Mouse (Mus musculus) adipocyte (in vitro differentiated cells): ENCODE measurements around the gene H2-Q10.
A peak's percentile ranks its signal among the peaks of the same experiment; 100 is the strongest.
"Not testable (repeated sequence)": the region's sequence is repeated elsewhere in the genome, so short reads cannot be mapped to it uniquely, and the experiment has no call there.

Source experiments
- DNase-seq: peaks from one replicate; pipeline ENCODE4 v3.0.0-alpha.2; 2016; ENCODE audit warnings: low spot score

H2-Q10 gene

DNA sequence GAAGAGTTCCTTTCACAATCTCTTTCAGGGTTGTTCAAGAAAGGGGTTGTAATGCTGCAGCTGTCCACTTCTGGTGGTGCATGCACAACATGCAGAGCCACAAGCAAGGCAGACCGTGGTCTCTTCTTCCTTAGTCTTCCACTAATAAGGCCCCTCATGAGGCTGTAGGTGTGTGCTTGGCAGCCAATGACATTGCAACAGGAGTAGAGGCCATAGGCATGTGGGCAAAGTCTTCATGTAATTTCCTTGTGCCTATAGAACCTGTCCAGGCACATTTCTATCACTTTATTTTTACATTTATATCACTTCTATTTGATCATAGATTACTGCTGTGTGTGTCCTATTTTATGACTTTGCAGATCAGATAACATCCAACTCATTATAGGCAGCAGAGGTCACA is 11.6 kb upstream of the H2-Q10 start:
- DNase-seq, result not testable (repeated sequence)

- not testable (repeated sequence) for DNase-seq
Measured at GRCm38 (mm10) chr17:35460513-35461341, 9.2 kb upstream of the H2-Q10 start.

- DNase-seq, result not testable (repeated sequence)
Measured at GRCm38 (mm10) chr17:35465651-35466050, 4.2 kb upstream of the H2-Q10 start.

- not testable (repeated sequence) for DNase-seq
Measured at GRCm38 (mm10) chr17:35468936-35469335, 953 bp upstream of the H2-Q10 start.

DNA sequence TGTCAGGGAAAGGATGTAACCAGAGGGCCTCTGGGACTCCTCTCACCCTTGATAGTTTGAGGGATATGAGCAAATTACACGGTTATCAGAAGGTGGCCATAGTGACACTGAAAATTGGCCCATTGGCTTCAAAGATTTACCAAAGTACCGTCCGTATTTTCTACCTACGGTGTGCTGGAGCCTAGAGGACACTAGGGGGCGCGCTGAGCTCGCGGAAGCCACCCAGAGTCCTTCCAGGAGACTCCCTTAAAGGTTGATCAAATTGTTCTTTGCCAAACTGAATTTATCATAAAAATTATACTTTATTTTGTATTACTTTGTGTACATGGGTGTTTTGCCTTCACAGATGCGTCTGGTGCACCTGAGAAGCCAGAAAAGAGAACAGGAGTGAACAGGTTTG is 14.2 kb downstream of the H2-Q10 start:
- DNase-seq, result peak; percentile 65

GRCm38 (mm10) chr17:35485702-35486101 is 15.8 kb downstream of the H2-Q10 start:
- DNase-seq, result no peak

- DNase-seq, result no peak
Measured at GRCm38 (mm10) chr17:35486726-35487125, 16.8 kb downstream of the H2-Q10 start.

GRCm38 (mm10) chr17:35488041-35488440 is 18.2 kb downstream of the H2-Q10 start:
- no peak for DNase-seq

DNA sequence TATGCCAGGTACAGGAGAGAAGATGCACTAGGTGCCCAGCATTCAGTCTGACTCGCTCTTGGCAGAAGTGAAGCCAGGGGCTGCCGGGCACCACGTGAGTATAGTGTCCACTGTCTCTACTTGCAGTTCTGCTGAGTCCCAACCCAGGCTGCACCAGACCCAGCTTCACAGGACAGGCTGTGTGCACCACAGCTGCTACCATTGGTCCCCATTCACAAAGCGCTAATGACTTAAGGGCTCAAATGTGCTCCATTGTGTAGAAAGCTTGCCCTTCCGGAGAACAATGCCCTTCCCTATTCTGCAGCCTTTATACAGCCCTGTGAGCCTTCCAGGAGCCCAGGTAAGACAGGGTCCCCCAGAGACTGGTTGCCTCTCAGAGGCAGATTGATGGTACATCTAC is 20.4 kb downstream of the H2-Q10 start:
- no peak for DNase-seq

DNA sequence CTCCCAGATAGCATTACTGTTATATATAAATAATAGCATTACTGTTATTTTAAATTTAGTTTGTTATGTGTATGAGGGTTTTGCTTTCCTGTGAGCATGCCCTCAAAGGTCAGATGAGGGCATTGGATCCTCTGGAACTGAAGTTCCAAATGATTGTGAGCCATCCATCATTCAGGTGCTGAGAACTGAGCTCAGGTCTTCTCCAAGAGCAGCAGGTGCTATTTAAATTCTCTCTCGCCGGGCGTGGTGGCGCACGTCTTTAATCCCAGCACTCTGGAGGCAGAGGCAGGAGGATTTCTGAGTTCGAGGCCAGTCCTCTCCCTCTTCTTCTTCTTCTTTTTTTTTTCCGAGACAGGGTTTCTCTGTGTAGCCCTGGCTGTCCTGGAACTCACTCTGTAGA is 27.2 kb downstream of the H2-Q10 start:
- DNase-seq, result no peak

DNA sequence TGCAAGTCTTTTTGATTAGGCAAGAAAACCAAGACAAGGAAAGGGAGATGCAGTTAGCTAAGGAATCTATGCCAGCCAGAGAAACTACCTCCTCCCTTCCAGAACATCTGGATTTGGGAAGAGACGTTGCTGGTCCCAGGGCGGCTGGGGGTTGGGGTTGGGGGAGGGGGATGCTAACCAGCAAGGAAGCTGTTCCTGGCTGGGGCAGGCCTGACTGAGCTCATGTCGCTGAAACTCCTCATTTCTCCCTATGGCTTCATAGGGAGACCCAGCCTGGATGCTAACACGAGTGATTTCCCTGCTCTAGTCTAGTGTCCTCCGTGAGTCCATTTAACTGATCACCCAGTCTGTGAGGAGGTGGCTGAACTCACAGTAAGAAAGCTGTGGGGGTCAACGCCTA is 32.3 kb downstream of the H2-Q10 start:
- DNase-seq, result no peak

DNA sequence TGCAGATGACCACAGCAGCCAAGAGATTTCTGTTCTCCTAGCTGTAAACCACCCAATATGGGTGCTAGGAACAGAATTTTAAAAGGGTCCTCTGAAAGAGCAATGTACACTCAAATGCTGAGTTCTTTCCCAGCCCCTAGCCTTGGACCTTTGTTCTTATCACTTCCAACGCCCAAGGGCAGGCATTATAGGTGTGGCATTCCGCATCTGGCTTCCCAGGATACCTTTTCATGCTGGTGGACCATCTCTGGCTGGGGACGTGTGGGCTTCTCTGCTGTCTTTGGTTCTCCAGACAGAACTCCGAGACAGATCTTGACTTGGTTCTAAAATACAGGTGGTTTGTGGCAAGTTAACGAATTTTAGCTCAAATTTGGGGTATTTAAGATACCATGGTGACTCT is 32.9 kb downstream of the H2-Q10 start:
- no peak for DNase-seq

DNA sequence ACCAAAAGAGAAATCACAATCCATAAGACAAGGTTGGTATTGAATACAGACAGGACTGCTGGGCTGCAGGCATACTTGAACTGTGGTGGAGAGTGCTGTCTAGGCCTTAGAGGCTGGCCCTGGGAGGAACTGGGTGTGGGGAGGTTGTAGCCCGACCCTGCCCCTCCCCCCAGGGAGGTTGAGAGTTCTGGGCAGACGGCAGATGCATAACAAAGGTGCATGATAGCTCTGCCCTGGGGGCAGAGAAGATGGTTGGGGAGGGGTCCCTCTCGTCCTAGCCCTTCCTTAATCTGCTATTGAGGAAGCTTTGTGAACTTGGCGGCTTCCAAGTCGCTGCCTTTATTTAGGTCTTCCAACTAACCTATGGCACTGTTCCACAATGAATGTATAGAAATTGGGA is 34.0 kb downstream of the H2-Q10 start:
- DNase-seq, result no peak

DNA sequence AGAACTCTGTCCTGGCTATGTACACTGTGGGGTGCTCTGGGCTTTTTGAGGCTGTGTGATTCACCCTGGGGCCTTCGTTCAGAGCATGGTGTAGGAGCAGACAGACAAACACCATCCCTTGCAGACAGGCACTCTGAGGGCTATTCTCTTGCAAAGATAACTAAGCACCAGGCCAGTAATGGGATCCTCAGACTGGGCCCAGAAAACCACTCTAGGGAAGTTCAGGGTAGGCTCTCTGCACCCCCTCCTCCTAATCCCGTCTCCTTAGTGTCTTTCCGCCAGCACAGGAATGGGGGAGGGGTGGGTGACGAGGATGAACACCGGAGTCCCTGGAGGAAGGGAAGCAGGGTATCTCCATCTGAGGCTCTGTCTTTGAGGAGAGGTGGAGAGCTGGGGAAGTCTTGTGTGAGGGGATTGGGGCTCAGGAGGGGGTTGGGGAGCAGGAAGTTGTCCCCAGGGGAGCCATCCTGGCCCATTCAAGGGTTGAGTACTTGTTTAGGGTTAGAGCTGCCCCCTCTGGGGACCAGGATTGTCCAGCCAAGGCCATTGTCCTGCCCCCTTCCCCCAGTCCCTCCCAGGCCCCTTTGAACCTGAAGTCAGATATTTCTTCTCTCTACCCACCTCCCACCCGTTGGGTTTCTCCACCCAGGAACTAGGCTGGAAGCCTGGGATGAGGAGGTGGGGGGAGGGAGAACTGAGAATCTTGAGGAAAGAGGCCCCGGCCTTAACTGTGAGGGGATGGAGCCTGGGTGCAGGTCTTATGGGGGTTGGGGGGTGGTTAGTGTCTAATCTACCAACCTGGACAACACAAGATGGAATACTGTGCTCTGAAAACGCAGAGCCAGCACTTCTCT is 35.0 kb downstream of the H2-Q10 start:
- no peak for DNase-seq

- no peak for DNase-seq
Measured at GRCm38 (mm10) chr17:35505776-35506175, 35.9 kb downstream of the H2-Q10 start, which contains the start of gene Pou5f1. Gene Pou5f1 (plus strand): TSS chr17:35506018.

GRCm38 (mm10) chr17:35506881-35507280 is 37.0 kb downstream of the H2-Q10 start:
- DNase-seq, result no peak

DNA sequence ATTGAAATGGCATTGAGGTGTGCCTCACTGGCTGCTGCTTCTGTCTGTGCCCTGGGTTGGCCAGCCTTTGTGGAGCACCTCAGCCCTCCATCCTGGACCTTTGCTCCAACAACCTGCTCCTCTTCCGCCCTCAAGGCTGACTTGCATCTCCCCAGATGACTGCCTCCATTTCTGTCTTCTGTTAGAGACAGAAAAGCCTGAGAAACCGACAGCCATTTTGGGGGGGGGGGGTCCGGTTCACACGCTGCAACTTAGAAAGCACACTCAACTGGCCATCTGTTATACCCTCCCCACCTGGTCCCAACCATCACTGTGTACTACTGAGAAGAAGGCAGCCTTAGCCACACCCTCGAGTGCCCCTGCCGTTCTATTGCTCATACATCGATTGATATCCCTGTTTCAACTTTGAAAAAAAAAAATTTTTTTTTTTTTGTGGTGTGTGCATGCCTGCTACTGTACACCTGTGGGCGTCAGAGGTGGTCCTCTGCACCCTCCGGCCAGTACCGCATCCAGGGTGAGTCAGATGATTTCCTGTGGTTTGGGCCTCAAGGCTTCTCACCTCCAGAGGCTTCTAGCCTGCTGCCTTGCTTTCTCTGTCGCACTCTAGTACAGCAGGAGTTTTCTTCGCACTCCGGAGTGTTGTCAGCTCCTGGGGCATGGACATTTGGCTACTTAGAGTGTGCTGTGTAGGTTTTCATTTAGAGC is 37.8 kb downstream of the H2-Q10 start:
- no peak for DNase-seq

- not testable (repeated sequence) for DNase-seq
Measured at GRCm38 (mm10) chr17:35508279-35508678, 38.4 kb downstream of the H2-Q10 start.

DNA sequence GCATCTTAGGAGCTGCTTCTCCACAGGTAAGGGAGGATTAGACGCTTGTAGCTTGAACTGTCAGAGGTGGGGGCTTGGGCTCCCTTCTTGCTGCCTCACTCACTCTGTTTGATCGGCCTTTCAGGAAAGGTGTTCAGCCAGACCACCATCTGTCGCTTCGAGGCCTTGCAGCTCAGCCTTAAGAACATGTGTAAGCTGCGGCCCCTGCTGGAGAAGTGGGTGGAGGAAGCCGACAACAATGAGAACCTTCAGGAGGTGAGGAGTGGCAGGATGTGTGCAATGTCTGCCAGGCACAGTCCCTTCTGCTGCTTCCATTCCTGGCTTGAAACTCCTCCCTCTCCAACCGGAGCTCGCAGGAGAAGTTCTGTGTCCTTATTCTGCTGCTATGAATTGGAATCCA is 39.4 kb downstream of the H2-Q10 start:
- no peak for DNase-seq

DNA sequence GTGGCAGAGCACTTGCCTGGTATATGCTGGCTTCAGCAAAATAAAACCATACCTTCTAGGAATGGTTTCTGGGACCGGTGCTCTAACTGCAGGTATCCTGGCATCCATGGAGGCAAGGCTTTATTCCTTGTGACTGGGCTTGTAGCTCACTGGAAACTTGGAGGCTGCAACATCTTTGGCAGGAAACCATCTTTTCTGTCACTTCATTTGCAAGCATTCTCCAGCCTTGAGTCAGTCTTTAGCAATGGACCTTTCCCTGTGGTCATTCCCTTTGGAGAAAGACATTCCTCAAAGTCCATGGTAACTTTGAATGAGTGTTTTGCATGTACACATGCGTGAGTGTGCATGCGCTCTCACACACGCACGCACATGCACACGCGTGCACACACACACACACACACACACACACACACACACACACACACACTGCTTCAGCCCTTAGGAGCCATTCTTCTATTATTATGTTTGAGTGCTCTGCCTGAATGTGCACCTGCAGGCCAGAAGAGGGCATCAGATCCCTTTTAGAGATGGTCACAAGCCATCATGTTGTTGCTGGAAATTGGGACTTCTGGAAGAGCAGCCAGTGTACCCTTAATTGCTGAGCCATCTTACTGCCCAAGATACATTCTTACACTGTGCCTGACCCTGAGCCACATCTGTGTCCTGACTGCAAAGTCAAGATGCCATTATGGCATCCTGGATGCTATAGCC is 43.2 kb downstream of the H2-Q10 start:
- DNase-seq, result peak; percentile 41

- DNase-seq, result peak; percentile 74
Measured at GRCm38 (mm10) chr17:35513886-35514285, 44.0 kb downstream of the H2-Q10 start.

GRCm38 (mm10) chr17:35514756-35515155 is 44.9 kb downstream of the H2-Q10 start:
- no peak for DNase-seq
